Mouse (Mus musculus): ENCODE measurements around the gene Ccdc14.

GRCm38 (mm10) chr16:34667031-34667726, 23.2 kb upstream of the Ccdc14 start:
- no peak for TF ChIP-seq POLR2A (IDR thresholded peaks at IDR 0.05; ENCODE audit: insufficient read length, low read depth)
- no peak for TF ChIP-seq MAX (IDR thresholded peaks at IDR 0.05; ENCODE audit: low read depth)
- TF ChIP-seq CEBPB (IDR thresholded peaks at IDR 0.05; ENCODE audit: insufficient read depth, poor library complexity, severe bottlenecking) = no peak
- TF ChIP-seq MYOG (IDR thresholded peaks at IDR 0.05; ENCODE audit: control insufficient read depth in 1 of 3, insufficient read depth in 1 of 3, insufficient read length in 2 of 3, low read depth in 2 of 3) = no peak
